Comparison of ENCODE assay signal across 17 mouse cellular contexts in the genomic region with DNA sequence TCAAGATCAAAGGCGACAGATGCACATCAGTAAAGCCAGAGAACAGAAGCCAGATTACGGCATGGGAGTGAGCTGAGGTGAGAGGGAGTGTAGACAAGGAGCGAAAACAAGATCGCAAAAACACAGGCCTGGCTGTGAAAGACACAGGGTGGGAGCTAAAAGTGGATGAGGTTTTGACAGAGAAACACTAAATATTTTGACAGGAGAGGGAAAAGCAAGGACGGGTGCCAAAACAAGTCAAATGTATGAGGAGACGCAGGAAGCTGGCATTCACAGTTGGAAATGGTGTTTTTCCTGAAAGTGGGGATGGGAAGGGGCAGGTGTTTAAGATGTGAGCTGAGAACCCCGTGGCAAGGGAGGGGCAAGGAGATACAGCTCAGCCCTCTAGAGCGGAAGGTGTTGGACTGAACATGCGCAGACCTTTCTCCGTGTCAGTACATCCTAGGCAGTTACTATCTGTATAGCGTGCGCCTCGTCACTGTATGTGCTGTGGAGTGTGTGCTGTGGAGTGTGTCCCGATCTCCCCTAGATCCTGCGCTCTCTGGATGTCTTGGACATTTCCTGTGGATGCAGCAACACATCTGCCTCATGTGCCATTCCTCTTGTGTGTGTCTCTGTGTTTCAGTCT. TPM values are rescaled to one million over a fixed set of nuclear protein-coding genes. Genes with fewer than 3 reads are reported as not detected.
DNase-seq lines count a peak whose midpoint lies in the region; ATAC-seq and TF ChIP-seq lines count a peak whose summit lies in the region.
"Had no signal": no experiment of that assay in that cellular context is flagged by ENCODE, and none has a peak within 500 bp of the region (broad histone marks: within the 10 kb centered on the region; RNA-seq: fewer than 3 reads in every experiment).

No protein-coding gene starts in this region.

- DNase-seq in CD4-positive, CD25-positive, alpha-beta regulatory T cell, adult 2 months (ENCODE audit: low read depth, low spot score), result peak; percentile 12
- DNase-seq in liver, postnatal 0 days, result peak; percentile 5
- no peak for DNase-seq in liver
- peak; percentile 14 for DNase-seq in testis, postnatal 10 days (ENCODE audit: low spot score)
- no peak for DNase-seq in testis, postnatal 14 days (ENCODE audit: low spot score)
- DNase-seq in adrenal gland, postnatal 36 days, result no peak
- DNase-seq in ovary, adult 18-20 months (ENCODE audit: low spot score), result no peak
- DNase-seq: cerebellum, adult 11-12 months; gastrocnemius, postnatal 10 days; kidney, adult 9 months; lung, embryonic 14.5 days; thymus, adult 2 months had no signal

- ATAC-seq in CD4-positive, CD25-positive, alpha-beta regulatory T cell, adult 4 months, result no peak
- no peak for ATAC-seq in liver, postnatal 0 days

- no peaks in the 10 kb centered on the region for H3K4me1 ChIP-seq in liver, postnatal 0 days (ENCODE audit: insufficient read depth)
- H3K4me1 ChIP-seq: embryonic facial prominence, embryonic 13.5 days; limb, embryonic 12.5 days had no signal

- H3K4me3 ChIP-seq in liver, postnatal 0 days (ENCODE audit: low read depth, low read length), result no peak overlapping the region
- H3K4me3 ChIP-seq: embryonic facial prominence, embryonic 13.5 days; limb, embryonic 12.5 days had no signal

- H3K4me2 ChIP-seq in liver, postnatal 0 days (ENCODE audit: low read depth, low read length), result no peak overlapping the region
- H3K4me2 ChIP-seq: embryonic facial prominence, embryonic 13.5 days; heart, embryonic 11.5 days; limb, embryonic 12.5 days; lung, embryonic 14.5 days had no signal

- no peaks in the 10 kb centered on the region for H3K27me3 ChIP-seq in liver, postnatal 0 days (ENCODE audit: insufficient read depth, low read length)

- no peaks in the 10 kb centered on the region for H3K36me3 ChIP-seq in liver, postnatal 0 days (replicated peaks; ENCODE audit: insufficient read depth, low read length)
- H3K36me3 ChIP-seq: embryonic facial prominence, embryonic 13.5 days; limb, embryonic 12.5 days had no signal

- no peaks in the 10 kb centered on the region for H3K9me3 ChIP-seq in liver, postnatal 0 days (ENCODE audit: low read length)
- H3K9me3 ChIP-seq: embryonic facial prominence, embryonic 13.5 days; limb, embryonic 12.5 days had no signal

- no peak for TF ChIP-seq EP300 in liver, postnatal 0 days (IDR thresholded peaks at IDR 0.05; ENCODE audit: low read depth)

- H3K27ac ChIP-seq in liver, postnatal 0 days (ENCODE audit: low read depth), result no peak overlapping the region
- H3K27ac ChIP-seq: embryonic facial prominence, embryonic 13.5 days; limb, embryonic 12.5 days had no signal

- WGBS in liver, postnatal 0 days (ENCODE audit: insufficient replicate concordance), result 64% methylated on average over 15 of the region's 15 CpGs

- no peak for TF ChIP-seq CTCF in liver, postnatal 0 days (IDR thresholded peaks at IDR 0.05; ENCODE audit: low read depth)

- H3K9ac ChIP-seq in liver, postnatal 0 days (replicated peaks), result no peak overlapping the region
- H3K9ac ChIP-seq: embryonic facial prominence, embryonic 13.5 days; limb, embryonic 12.5 days; lung, embryonic 14.5 days had no signal

RNA-seq across cellular contexts. Expression of a gene that starts 33.3 kb away (rescaled TPM):
- not detected for polyA plus RNA-seq in CD4-positive, CD25-positive, alpha-beta regulatory T cell, adult 4 months (2017; shearing (Covaris generic))
- polyA plus RNA-seq in liver, postnatal 0 days (2015; fragmentation: Nextera tagmentation; extraction: Ambion mirVana), result 0.34 and 0.41 TPM in 2 replicates
- 10 to 100 TPM; 23.2 to 28.0 TPM for total RNA-seq in adrenal gland, postnatal 36 days (2021)
- total RNA-seq: megakaryocyte-erythroid progenitor cell, adult 5-6 weeks had no signal

Comparison
In these comparisons a context has a peak if more than half of its experiments do, and no peak if none do; other contexts are left out.
1. DNase-seq: peak in CD4-positive, CD25-positive, alpha-beta regulatory T cell, adult 2 months (single experiment), liver, postnatal 0 days (single experiment) and testis, postnatal 10 days (single experiment); none in liver (single experiment), testis, postnatal 14 days (single experiment), adrenal gland, postnatal 36 days (0 of 2) and ovary, adult 18-20 months (single experiment).